Mouse (Mus musculus): ENCODE measurements at regions not wholly inside any gene's neighbourhood (a gene's known extent, or its start where the extent isn't known, plus 50 kb on each side); places are given as distances from the start of the nearest gene placed in this dataset.
"Not testable (repeated sequence)": the region's sequence is repeated elsewhere in the genome, so short reads cannot be mapped to it uniquely, and the experiment has no call there.

DNA sequence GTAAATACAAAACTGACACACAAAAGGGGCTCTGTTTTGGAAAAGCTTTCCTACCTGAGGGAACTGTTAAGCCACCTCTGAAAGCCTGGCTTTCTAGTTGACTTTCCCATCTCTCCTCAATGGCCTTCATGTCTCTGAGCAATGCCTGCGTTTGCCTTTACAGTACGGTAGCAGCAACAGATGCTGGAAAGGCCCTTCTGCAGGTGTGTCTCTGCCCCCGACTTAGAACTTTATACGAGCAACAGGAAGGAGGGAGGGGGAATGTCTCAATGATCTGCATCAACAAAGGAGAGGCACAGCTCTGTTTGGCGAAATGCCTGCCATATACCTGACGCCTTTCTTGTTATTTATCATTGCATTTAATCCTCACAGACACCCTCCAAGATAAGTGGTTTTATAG is 77.0 kb downstream of the Btg1 start:
- Histone ChIP-seq H3K27ac (ENCODE audit: control insufficient read depth, insufficient read depth, low read depth, low read length, poor library complexity) (no peak overlapping the region), H3K4me3 (replicated peaks; ENCODE audit: control insufficient read depth, low read depth, low read length) (no peak overlapping the region), H3K4me1 (ENCODE audit: control insufficient read depth, insufficient read depth, low read length) (no peaks in the 10 kb centered on the region)
- no peak for TF ChIP-seq POLR2A (IDR thresholded peaks at IDR 0.05; ENCODE audit: borderline replicate concordance, control insufficient read depth, low read depth, low read length)
- no peak for TF ChIP-seq CTCF (IDR thresholded peaks at IDR 0.05; ENCODE audit: control insufficient read depth, insufficient read depth, low read length)
- WGBS = 75% methylated on average over 6 of the region's 6 CpGs

DNA sequence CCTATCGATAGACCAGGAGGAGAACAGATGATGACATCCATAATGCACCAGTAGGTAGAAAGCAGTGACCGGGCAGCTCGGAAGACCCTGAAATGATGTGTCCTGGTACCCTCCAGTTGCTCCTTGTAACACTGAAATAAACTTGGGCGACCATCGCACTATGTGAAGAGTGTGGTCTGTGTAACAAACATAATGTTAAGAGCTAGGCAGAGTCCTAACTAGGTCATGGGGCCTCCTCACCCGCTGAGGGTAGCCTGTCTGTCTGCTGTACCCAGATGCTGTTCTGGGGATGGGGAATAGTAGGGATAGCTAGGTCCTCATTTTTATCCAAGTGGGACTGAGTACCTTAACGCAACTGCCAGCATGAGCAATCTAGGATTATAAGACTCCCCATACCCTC is 79.8 kb downstream of the Btg1 start:
- H3K4me3 ChIP-seq (replicated peaks; ENCODE audit: control insufficient read depth, low read depth, low read length) = no peak overlapping the region
- H3K4me1 ChIP-seq (ENCODE audit: control insufficient read depth, insufficient read depth, low read length) = no peaks in the 10 kb centered on the region
- no peak for TF ChIP-seq CTCF (IDR thresholded peaks at IDR 0.05; ENCODE audit: control insufficient read depth, insufficient read depth, low read length)
- WGBS = 83% methylated on average over 7 of the region's 7 CpGs
- no peak overlapping the region for H3K27ac ChIP-seq (ENCODE audit: control insufficient read depth, insufficient read depth, low read depth, low read length, poor library complexity)

DNA sequence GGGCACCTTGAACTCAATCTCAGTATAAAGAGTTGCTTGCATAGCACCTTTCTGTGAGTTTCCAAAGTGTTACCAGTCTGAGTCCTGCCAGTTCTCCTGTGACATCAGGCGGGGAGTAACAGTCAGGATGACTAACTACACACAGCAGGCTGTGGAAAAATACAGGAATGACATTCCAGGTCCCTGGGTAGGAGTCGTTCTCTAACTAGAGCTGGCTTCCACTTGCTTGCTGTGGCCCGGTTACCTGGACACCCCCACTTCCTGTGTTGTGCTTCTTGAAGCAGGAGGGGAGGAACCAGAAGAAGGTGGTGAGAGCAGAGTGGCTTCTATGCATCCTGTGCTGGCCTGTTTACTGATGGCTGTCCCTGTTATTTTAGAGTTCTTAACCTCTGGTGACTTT is 81.0 kb downstream of the Btg1 start:
- no peak overlapping the region for H3K27ac ChIP-seq (ENCODE audit: control insufficient read depth, insufficient read depth, low read depth, low read length, poor library complexity)
- H3K4me3 ChIP-seq (replicated peaks; ENCODE audit: control insufficient read depth, low read depth, low read length) = no peak overlapping the region
- no peaks in the 10 kb centered on the region for H3K4me1 ChIP-seq (ENCODE audit: control insufficient read depth, insufficient read depth, low read length)
- no peak for TF ChIP-seq CTCF (IDR thresholded peaks at IDR 0.05; ENCODE audit: control insufficient read depth, insufficient read depth, low read length)
- TF ChIP-seq POLR2A (IDR thresholded peaks at IDR 0.05; ENCODE audit: borderline replicate concordance, control insufficient read depth, low read depth, low read length) = no peak
- 31% methylated on average over 3 of the region's 3 CpGs for WGBS

DNA sequence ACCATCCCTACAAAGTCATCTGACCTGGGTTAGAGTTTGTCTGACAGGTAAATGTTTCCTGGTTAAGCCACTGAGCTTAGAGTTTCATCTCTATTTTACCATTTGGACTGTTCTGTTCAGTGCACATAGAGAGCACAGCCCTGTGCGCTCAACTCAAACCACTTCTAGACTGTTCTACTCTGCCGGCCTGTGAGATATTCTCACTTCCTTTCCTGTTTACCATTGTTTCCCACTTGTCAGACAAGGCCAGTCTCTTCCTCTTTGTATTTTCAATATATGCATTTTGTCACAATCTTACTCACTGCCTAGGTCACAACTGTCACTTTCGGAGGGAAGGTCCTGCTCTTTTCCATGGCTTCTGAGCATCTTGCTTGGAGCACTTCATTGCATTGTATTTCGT is 89.8 kb downstream of the Btg1 start:
- WGBS = 62% methylated on average over 4 of the region's 4 CpGs
- no peak for TF ChIP-seq POLR2A (IDR thresholded peaks at IDR 0.05; ENCODE audit: borderline replicate concordance, control insufficient read depth, low read depth, low read length)
- no peak for TF ChIP-seq CTCF (IDR thresholded peaks at IDR 0.05; ENCODE audit: control insufficient read depth, insufficient read depth, low read length)
- Histone ChIP-seq H3K4me1 (ENCODE audit: control insufficient read depth, insufficient read depth, low read length) (peaks cover 1% of the 10 kb centered on the region), H3K4me3 (replicated peaks; ENCODE audit: control insufficient read depth, low read depth, low read length) (no peak overlapping the region), H3K27ac (ENCODE audit: control insufficient read depth, insufficient read depth, low read depth, low read length, poor library complexity) (no peak overlapping the region)

DNA sequence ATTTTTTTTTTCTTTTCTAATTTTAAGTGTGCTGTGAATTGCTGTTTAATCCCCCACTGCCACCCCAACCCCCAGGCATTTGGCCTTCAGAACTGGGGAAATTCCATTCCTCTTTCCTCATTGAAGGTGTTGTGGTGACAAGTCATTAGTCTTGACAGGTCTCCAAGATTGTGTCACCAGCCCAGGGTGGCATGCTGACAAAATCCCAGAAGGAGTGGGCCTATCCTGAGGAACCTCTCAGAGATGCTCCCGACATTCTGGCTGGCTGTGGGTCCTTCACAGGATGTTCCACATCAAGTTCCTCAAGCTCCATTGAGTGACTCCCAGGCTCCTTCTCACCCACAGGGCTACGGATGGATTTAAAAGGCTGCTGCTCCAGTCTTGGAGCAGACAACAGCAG is 91.7 kb downstream of the Btg1 start:
- Histone ChIP-seq H3K4me3 (replicated peaks; ENCODE audit: control insufficient read depth, low read depth, low read length) (no peak overlapping the region), H3K4me1 (ENCODE audit: control insufficient read depth, insufficient read depth, low read length) (peaks cover 1% of the 10 kb centered on the region), H3K27ac (ENCODE audit: control insufficient read depth, insufficient read depth, low read depth, low read length, poor library complexity) (no peak overlapping the region)
- TF ChIP-seq CTCF (IDR thresholded peaks at IDR 0.05; ENCODE audit: control insufficient read depth, insufficient read depth, low read length) = no peak
- no peak for TF ChIP-seq POLR2A (IDR thresholded peaks at IDR 0.05; ENCODE audit: borderline replicate concordance, control insufficient read depth, low read depth, low read length)
- 80% methylated on average over 2 of the region's 2 CpGs for WGBS

DNA sequence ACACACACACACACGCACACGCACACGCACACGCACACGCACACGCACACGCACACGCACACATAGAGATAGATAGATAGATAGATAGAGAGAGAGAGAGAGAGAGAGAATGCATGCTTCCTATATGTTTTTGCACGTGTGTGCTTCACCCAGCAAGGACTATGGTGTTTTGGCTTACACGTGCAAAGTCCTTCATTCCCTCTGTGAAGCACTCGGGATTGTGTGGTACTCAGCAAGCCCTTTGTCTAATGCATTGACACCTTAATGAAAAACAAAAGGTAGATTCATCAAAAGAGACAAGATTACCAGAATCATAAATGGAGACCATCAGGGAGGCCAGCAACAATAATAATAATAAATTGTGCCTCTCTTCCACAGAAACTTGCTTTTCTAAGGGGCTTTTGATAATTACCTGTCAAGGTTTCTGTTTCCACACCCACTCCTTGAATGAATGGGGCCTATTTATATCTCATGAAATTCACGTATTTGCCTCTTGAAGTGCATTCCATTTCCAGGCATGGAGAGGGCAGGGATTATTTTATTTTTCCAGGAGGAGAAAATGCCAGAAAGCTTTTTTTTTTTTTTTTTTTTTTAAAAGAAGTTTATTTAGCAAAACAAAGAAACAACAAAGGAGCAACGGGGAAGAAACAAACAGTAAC is 93.0 kb downstream of the Btg1 start:
- H3K27ac ChIP-seq (ENCODE audit: control insufficient read depth, insufficient read depth, low read depth, low read length, poor library complexity) = no peak overlapping the region
- no peak overlapping the region for H3K4me3 ChIP-seq (replicated peaks; ENCODE audit: control insufficient read depth, low read depth, low read length)
- 89% methylated on average over 13 of the region's 13 CpGs for WGBS
- peaks cover 1% of the 10 kb centered on the region for H3K4me1 ChIP-seq (ENCODE audit: control insufficient read depth, insufficient read depth, low read length)
- TF ChIP-seq POLR2A (IDR thresholded peaks at IDR 0.05; ENCODE audit: borderline replicate concordance, control insufficient read depth, low read depth, low read length) (no peak), CTCF (IDR thresholded peaks at IDR 0.05; ENCODE audit: control insufficient read depth, insufficient read depth, low read length) (no peak)

GRCm38 (mm10) chr10:96711993-96712392 is 95.2 kb downstream of the Btg1 start:
- Histone ChIP-seq H3K4me1 (ENCODE audit: control insufficient read depth, insufficient read depth, low read length) (no peaks in the 10 kb centered on the region), H3K27ac (ENCODE audit: control insufficient read depth, insufficient read depth, low read depth, low read length, poor library complexity) (no peak overlapping the region), H3K4me3 (replicated peaks; ENCODE audit: control insufficient read depth, low read depth, low read length) (no peak overlapping the region)
- TF ChIP-seq CTCF (IDR thresholded peaks at IDR 0.05; ENCODE audit: control insufficient read depth, insufficient read depth, low read length) (no peak), POLR2A (IDR thresholded peaks at IDR 0.05; ENCODE audit: borderline replicate concordance, control insufficient read depth, low read depth, low read length) (no peak)
- 61% methylated on average over 2 of the region's 2 CpGs for WGBS

DNA sequence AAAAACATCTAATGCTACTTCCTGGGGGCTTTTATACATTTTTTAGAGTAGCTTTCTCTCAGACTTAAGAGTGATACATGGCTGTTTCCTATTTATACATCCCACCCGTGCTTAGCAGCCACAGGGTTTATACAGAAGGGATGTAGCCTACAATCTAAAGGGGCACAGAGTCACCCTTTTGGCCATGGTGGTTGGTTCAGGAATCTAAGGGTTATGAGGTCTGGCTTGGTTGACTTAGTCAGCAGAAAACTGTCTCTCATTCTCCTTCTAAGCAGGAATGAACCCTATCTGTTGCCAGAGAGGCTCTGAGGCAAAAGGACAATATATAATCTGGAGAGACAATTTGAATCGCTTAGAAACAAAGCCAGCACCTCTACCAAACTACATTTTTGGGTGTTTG is 97.9 kb downstream of the Btg1 start:
- TF ChIP-seq CTCF (IDR thresholded peaks at IDR 0.05; ENCODE audit: control insufficient read depth, insufficient read depth, low read length) (no peak), POLR2A (IDR thresholded peaks at IDR 0.05; ENCODE audit: borderline replicate concordance, control insufficient read depth, low read depth, low read length) (no peak)
- no peak overlapping the region for H3K4me3 ChIP-seq (replicated peaks; ENCODE audit: control insufficient read depth, low read depth, low read length)

GRCm38 (mm10) chr10:96717281-96717680 is 100.5 kb downstream of the Btg1 start:
- H3K4me1 ChIP-seq (ENCODE audit: control insufficient read depth, insufficient read depth, low read length) = no peaks in the 10 kb centered on the region
- no peak for TF ChIP-seq CTCF (IDR thresholded peaks at IDR 0.05; ENCODE audit: control insufficient read depth, insufficient read depth, low read length)
- TF ChIP-seq POLR2A (IDR thresholded peaks at IDR 0.05; ENCODE audit: borderline replicate concordance, control insufficient read depth, low read depth, low read length) = no peak
- 84% methylated on average over 7 of the region's 7 CpGs for WGBS
- H3K27ac ChIP-seq (ENCODE audit: control insufficient read depth, insufficient read depth, low read depth, low read length, poor library complexity) = no peak overlapping the region
- no peak overlapping the region for H3K4me3 ChIP-seq (replicated peaks; ENCODE audit: control insufficient read depth, low read depth, low read length)

More for the DNA sequence above, 97.9 kb downstream of the Btg1 start:
- Histone ChIP-seq H3K4me1 (ENCODE audit: control insufficient read depth, insufficient read depth, low read length) (no peaks in the 10 kb centered on the region), H3K27ac (ENCODE audit: control insufficient read depth, insufficient read depth, low read depth, low read length, poor library complexity) (no peak overlapping the region)
- WGBS = 70% methylated on average over 2 of the region's 2 CpGs

DNA sequence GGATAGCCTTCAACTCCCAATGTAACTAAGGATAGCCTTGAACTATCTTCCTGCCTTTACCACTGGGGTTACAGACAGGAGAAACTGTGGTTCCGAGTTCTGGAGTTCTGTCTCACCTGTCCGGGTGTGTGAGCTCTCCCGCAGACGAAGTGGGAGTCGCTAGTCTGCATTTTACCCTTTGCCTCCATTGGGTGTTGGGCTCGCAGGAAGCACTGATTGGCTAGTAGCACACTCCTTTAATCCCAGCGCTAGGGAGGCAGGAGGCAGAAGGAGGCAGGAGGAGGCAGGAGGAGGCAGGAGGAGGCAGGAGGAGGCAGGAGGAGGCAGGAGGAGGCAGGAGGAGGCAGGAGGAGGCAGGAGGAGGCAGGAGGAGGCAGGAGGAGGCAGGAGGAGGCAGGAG is 101.9 kb downstream of the Btg1 start:
- not testable (repeated sequence) for H3K4me3 ChIP-seq (replicated peaks; ENCODE audit: control insufficient read depth, low read depth, low read length)
- 84% methylated on average over 7 of the region's 7 CpGs for WGBS

More for the DNA sequence above, 101.9 kb downstream of the Btg1 start:
- not testable (repeated sequence) for H3K27ac ChIP-seq (ENCODE audit: control insufficient read depth, insufficient read depth, low read depth, low read length, poor library complexity); H3K4me1 ChIP-seq (ENCODE audit: control insufficient read depth, insufficient read depth, low read length)

Data from bone marrow, adult 2 months (tissue).